Mouse (Mus musculus) skeletal muscle tissue, postnatal 0 days (tissue): ENCODE results near the gene Hsd17b6. TPM values are rescaled to one million over a fixed set of nuclear protein-coding genes. Genes with fewer than 3 reads are reported as not detected.

ENCODE experiments used
- polyA plus RNA-seq: library from polyadenylated mRNA; unstranded; fragments of >200 nt; fragmentation: Nextera tagmentation; extraction: Ambion mirVana; gene quantifications from 2 replicates; pipeline ENCODE4 v1.2.1, GENCODE M21; 2015

Hsd17b6 gene
- polyA plus RNA-seq, result not detected in 2 replicates

DNA sequence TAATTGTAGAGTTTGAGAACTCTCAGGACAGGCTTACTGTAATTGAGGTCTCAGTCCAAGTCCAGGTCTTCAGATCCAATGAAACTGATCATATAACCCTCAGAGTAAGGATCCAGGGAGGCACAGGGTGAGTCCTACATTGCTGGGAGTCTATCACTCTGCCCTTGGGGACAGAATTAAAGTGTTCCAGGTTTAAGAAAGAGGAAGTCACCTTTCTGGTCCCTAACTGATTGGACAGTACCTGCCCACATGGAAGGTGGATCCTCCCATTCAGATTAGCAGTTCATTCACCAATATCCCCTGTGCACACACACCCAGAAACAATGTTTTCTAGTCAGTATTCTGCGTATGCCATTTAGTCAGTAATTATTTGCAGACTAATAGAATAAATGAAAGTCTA lies at the start of gene Hsd17b6:
Gene Hsd17b6 (minus strand): TSS at position 166 of the 400 bp plus-strand sequence.

DNA sequence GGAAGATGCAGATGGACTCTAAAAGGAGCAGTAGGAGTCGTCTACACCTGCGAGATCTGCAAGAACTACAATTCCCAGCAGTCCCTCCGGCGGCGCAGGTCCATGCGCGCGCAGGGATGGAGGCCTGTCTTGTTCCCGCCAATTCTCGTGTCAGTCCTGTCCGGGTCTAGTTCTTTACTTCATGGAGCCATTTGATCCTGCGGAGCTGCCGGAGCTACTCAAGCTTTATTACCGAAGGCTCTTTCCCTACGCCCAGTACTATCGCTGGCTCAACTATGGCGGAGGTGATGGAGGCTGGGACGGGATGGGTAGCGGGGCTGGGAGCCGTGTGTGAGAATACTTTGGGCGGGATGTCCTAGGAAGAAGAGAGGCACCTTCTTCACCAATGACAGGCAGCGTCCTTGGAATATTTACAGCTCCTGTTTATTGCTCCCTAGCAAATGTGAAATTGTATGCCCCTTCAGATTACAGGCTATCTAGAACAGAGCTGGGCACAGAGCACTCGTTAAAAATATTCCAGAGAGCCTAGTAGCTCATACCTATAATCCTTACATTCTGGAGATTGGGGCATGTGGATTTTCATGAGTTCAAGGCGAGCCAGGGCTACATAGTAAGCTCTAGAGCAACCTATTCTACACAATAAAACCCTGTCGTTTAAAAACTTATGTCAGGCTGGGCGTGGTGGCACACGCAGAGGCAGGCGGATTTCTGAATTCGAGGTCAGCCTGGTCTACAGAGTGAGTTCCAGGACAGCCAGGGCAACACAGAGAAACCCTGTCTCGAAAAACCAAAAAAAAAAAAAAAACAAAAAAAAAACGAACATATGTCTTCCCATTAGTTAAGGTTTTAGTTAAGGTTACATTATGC lies 7.9 kb upstream of the Hsd17b6 start, which contains the start of gene Prim1:
Gene Prim1 (plus strand): TSS at position 101 of the 867 bp plus-strand sequence.

Other genes with a start within 250 kb of the Hsd17b6 start
- 0.17 TPM in 1 of 2 replicates, not detected in the other for gene Rdh1, start 247.9 kb downstream of the Hsd17b6 start, polyA plus RNA-seq
- gene Rdh16f1, start 247.8 kb downstream of the Hsd17b6 start, polyA plus RNA-seq, result 1.1 TPM in 1 of 2 replicates, not detected in the other
- 0.28 TPM in 1 of 2 replicates, not detected in the other for gene Rdh9, start 231.2 kb downstream of the Hsd17b6 start, polyA plus RNA-seq
- gene Rdh16, start 206.5 kb downstream of the Hsd17b6 start, polyA plus RNA-seq, result not detected in 2 replicates
- gene Rdh19, start 157.7 kb downstream of the Hsd17b6 start, polyA plus RNA-seq, result not detected in 2 replicates
- gene Rdh16f2, start 141.1 kb downstream of the Hsd17b6 start, polyA plus RNA-seq, result not detected in 2 replicates
- 0.19 TPM in 1 of 2 replicates, not detected in the other for gene Rdh7, start 118.8 kb downstream of the Hsd17b6 start, polyA plus RNA-seq
- gene Sdr9c7, start 109.1 kb downstream of the Hsd17b6 start, polyA plus RNA-seq, result 1.9 TPM in 1 of 2 replicates, not detected in the other
- 14.3 and 15.8 TPM in 2 replicates for gene Prim1, start 7.6 kb upstream of the Hsd17b6 start, polyA plus RNA-seq
- 404 and 425 TPM in 2 replicates for gene Naca, start 28.0 kb upstream of the Hsd17b6 start, polyA plus RNA-seq
- 194 and 206 TPM in 2 replicates for gene Ptges3, start 51.3 kb upstream of the Hsd17b6 start, polyA plus RNA-seq
- gene Atp5b, start 75.7 kb upstream of the Hsd17b6 start, polyA plus RNA-seq, result 5,056 and 5,083 TPM in 2 replicates
- gene Baz2a, start 84.0 kb upstream of the Hsd17b6 start, polyA plus RNA-seq, result 5.1 and 5.6 TPM in 2 replicates
- 20.6 and 25.1 TPM in 2 replicates for gene Rbms2, start 172.7 kb upstream of the Hsd17b6 start, polyA plus RNA-seq
- gene Gls2, start 186.8 kb upstream of the Hsd17b6 start, polyA plus RNA-seq, result 0.41 and 0.71 TPM in 2 replicates
- gene Spryd4, start 204.2 kb upstream of the Hsd17b6 start, polyA plus RNA-seq, result 40.4 and 42.4 TPM in 2 replicates
- 0.06 TPM in 1 of 2 replicates, not detected in the other for gene Mip, start 218.2 kb upstream of the Hsd17b6 start, polyA plus RNA-seq
- 7.7 and 9.4 TPM in 2 replicates for gene Timeless, start 224.5 kb upstream of the Hsd17b6 start, polyA plus RNA-seq
- 0.10 TPM in 1 of 2 replicates, not detected in the other for gene Apon, start 246.5 kb upstream of the Hsd17b6 start, polyA plus RNA-seq